Mouse (Mus musculus) Patski (cell line): ENCODE results near the gene H2-Ob. TPM values are rescaled to one million over a fixed set of nuclear protein-coding genes. Genes with fewer than 3 reads are reported as not detected.

Source experiments
- ATAC-seq: fragments of 100-300 bp; one replicate; pipeline ENCODE4 v1.8.0; 2021
- CTCF ChIA-PET: fragments of 350-600 bp; sonication (Branson Sonifier 250); formaldehyde crosslinking; loops from one replicate; lab custom pipeline; 2022; ENCODE audit warnings: inconsistent platforms; lab: Charles Lee
- POLR2A ChIA-PET: fragments of 350-600 bp; sonication (Branson Sonifier 250); formaldehyde crosslinking; loops from one replicate; lab custom pipeline; 2022; ENCODE audit warnings: antibody characterized with exemption, inconsistent platforms; lab: Charles Lee
- DNase-seq: peaks from one replicate; pipeline ENCODE4 v3.0.0-alpha.2; 2011; ENCODE audit warnings: low read depth, low spot score
- H3K27me3 ChIP-seq: fragments of 371-371 bp; one replicate; pipeline ENCODE4 v1.5.1; 2021
- CTCF ChIP-seq: fragments of 100-300 bp; IDR thresholded peaks from one replicate; pipeline ENCODE4 v1.5.1; 2021
- in situ Hi-C: fragments of 300-500 bp; cut with MboI; formaldehyde crosslinking; loops from 3 replicates; pipeline ENCODE4 v1.11.1; 2018; ENCODE audit warnings: low pct_unique_long_range_greater_than_20kb, mixed read lengths
- polyA plus RNA-seq: library from polyadenylated mRNA; unstranded; gene quantifications from one replicate; pipeline ENCODE4 v1.2.3, GENCODE M21; 2021

The H2-Ob gene
- polyA plus RNA-seq, 1 experiment from 2014 or later, result not detected

DNA sequence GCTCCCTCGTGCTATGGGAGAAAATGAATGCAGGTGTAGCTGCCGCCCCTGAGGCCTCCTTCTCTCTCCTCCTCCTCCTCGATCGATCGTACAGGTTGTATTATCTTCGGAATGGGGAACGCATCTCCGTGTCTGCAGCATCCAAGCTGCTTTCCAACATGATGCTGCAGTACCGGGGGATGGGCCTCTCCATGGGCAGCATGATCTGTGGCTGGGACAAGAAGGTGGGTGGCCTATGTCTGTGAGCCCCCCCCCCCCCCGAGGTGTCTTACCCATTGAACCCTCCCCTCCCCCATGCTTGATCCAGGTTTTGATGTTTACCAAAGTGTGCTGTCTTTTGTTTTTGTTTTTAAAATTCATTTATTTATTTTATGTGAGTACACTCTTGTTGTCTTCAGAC, 38.7 kb upstream of the H2-Ob start:
- ATAC-seq (no peak), DNase-seq (no peak)
- in situ Hi-C loops, result no loop called here
- ChIA-PET POLR2A (no interaction called here), CTCF (no interaction called here)
- TF ChIP-seq CTCF, result no peak
- no peaks in the 10 kb centered on the region for H3K27me3 ChIP-seq

DNA sequence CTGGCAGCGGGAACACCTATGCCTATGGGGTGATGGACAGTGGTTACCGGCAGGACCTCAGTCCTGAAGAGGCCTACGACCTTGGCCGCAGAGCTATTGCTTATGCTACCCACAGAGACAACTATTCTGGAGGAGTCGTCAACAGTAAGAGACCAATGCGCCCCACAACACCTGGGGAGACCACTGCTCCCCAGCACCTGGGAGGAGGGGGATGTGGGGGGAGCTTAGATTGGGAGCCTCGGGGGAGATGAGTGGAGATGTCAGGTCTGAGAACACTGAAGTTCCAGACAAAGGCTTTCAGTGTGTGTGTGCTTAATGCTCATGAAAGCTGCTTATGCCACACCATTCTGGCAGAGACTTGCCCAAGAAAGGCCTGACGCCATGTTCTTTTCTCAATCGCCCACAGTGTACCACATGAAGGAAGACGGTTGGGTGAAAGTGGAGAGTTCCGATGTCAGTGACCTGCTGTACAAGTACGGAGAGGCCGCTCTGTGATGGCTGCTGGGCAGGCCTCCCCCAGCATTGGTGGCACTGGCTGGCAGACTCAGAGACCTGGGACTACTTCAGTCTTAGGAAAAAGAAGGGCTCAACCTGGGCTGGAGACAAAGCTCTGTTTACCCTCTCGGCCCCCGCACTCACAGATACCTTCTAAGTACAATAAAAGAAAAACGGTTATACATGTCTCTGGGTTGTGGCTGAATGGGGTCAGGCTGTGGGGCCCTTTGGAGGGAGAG, 37.8 kb upstream of the H2-Ob start:
- ChIA-PET POLR2A (no interaction called here), CTCF (interaction anchor here (1.1 kb wide), 1 partner anchor 34 kb away, joined by 3 read pairs; no protein-coding TSS in a partner anchor)
- DNase-seq (no peak), ATAC-seq (no peak)
- H3K27me3 ChIP-seq, result no peaks in the 10 kb centered on the region
- TF ChIP-seq CTCF, result no peak
- in situ Hi-C loops, result no loop called here

DNA sequence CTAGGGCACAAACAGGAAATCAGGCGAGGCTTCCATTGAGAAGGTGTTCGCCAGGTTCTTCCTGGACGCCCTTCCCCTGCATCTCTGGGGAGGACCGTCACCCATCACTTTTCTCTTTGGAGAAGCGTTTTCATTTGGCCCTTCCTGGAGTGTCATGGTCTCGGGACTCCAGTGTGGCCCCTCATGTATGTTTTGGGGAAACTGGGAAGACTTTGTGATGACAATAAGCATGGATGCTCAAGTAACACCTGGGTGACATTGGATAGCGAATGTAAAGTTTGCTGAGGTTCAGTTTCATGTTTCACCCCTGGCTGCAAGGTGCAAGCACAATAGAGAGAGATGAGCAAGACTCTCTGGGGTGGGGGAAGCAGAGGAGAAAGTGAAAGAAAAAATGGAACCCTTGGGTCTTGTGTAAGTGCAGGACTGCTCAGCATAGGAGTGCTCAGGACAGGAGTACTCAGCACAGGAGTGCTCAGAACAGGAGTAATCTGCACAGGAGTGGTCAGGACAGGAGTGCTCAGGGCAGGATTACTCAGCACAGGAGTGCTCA, 37.1 kb upstream of the H2-Ob start:
- DNase-seq (no peak), ATAC-seq (no peak)
- H3K27me3 ChIP-seq, result no peaks in the 10 kb centered on the region
- TF ChIP-seq CTCF, result no peak
- ChIA-PET POLR2A (no interaction called here), CTCF (interaction anchor here (1.1 kb wide), 1 partner anchor 33 kb away, joined by 3 read pairs; no protein-coding TSS in a partner anchor)
- in situ Hi-C loops, result no loop called here

DNA sequence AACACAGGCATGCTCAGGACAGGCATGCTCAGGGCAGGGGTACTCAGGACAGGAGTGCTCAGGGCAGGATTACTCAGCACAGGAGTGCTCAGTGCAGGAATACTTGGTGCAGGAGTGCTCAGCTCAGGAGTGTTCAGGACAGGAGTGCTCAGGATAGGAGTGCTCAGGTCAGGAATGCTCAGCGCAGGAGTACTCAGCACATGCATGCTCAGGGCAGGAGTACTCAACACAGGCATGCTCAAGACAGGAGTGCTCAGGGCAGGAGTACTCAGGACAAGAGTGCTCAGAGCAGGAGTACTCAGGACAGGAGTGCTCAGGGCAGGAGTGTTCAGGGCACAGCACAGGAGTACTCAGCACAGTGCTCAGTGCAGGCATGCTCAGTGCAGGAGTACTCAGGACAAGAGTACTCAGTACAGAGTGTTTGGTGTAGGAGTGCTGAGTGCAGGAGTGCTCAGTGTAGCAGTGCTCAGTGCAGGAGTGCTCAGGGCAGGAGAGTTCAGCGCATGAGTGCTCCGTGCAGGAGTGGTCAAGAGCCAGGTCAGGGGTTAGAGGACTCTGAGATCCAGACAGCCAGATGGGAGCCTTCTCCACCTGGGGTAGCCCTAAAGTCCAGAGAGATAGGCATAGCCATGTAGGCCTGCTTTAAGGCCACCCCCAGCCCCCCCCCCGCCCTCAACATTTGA, 35.8 kb upstream of the H2-Ob start:
- TF ChIP-seq CTCF, result no peak
- no peaks in the 10 kb centered on the region for H3K27me3 ChIP-seq
- ChIA-PET CTCF (no interaction called here), POLR2A (interaction anchor here (0.9 kb wide), 1 partner anchor 32 kb away, joined by 3 read pairs; no protein-coding TSS in a partner anchor)
- in situ Hi-C loops, result no loop called here
- ATAC-seq (no peak), DNase-seq (no peak)

DNA sequence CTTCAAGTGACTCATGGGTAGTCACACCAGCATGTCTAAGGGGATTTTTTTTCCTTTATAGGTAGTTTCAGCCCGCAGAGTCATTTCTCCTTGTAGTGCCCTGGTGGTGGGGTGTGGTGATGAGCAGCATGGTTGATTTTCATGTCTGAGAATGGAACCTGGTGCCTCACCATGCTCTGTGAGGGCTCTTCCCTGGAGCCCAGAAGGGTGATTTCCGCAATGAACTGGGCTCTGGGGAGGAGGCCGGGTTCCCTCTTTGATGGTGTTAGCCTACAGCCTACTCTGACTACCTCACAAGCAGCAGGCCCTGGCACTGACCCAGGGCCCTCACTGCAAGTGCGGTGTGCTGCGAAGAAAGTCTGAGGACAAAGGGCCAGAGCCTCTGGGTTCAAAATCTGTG, 35.3 kb upstream of the H2-Ob start, which contains the start of gene Tap2:
Gene Tap2 (plus strand): TSS at position 84 of the 400 bp plus-strand sequence.
- CTCF ChIA-PET, result interaction anchor here (1.3 kb wide), 1 partner anchor 33 kb away, joined by 3 read pairs; no protein-coding TSS in a partner anchor
- no peaks in the 10 kb centered on the region for H3K27me3 ChIP-seq
- no peak for DNase-seq
- no peak for TF ChIP-seq CTCF
- POLR2A ChIA-PET, result interaction anchor here (0.9 kb wide), 1 partner anchor 33 kb away, joined by 3 read pairs; no protein-coding TSS in a partner anchor
- in situ Hi-C loops, result no loop called here
- ATAC-seq, result no peak

DNA sequence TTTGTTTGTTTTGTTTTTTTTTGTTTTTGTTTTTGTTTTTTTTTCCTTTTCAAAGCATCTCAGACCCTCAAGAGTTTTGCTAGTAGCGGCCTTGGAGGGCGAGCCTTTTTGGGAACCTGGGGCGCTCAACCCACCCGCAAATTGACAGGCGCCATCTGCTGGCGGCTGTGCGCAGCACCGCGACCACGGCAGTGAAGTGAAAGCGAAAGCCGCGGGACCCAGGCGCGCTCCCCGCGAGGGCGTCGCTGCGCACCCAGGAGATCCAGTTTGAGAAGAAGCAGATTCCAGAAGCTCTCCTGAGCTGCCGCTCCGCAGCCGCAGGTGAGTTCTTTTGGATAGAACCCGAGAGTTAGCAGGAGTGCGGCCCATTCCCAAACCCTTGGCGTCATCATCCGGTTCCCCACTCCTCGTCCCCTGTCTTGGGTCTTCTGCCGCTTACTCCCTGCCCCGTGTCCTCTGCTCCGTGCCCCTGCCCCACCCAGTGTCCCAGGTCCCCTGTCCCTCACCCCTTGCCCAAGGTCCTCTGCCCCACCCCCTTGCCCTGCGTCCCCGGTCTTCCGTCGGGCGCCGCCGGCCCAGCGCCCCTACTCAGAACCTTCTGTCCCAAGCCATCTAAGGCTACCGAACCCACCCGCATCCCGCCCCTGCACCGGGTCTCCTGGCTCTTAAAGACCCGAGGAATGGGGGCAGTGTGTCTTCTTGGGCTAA, 34.2 kb upstream of the H2-Ob start:
- H3K27me3 ChIP-seq, result no peaks in the 10 kb centered on the region
- POLR2A ChIA-PET, result interaction anchor here (0.9 kb wide), 1 partner anchor 34 kb away, joined by 3 read pairs; no protein-coding TSS in a partner anchor
- in situ Hi-C loops, result no loop called here
- CTCF ChIA-PET, result interaction anchor here (0.7 to 1.3 kb wide), 7 partner anchors 9 to 34 kb away, joined by 3 to 5 read pairs (median 3); no protein-coding TSS in a partner anchor
- ATAC-seq, result peak; percentile 52
- no peak for DNase-seq
- TF ChIP-seq CTCF, result no peak

DNA sequence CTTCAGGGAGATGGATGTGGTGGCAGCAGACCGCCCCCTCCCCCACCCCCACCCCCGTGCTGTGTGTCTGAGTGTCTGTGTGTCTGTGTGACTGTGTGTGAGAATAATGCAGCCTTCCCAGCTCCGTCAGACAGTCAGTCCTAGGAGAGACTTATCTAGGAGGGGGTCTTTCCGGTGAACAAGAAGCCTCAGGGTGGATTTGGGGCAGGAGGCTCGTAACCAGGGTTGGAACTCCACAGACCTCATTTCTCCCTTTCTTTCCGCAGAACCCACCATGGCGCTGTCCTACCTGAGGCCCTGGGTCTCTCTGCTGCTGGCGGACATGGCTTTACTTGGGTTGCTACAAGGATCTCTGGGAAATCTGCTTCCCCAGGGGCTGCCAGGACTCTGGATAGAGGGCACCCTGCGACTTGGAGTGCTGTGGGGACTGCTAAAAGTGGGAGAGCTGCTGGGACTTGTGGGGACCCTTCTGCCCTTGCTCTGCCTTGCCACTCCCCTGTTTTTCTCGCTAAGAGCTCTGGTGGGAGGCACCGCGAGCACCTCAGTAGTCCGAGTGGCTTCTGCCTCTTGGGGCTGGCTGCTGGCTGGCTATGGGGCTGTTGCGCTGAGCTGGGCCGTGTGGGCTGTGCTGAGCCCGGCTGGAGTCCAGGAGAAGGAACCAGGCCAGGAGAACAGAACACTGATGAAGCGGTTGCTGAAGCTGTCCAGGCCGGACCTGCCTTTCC, 33.5 kb upstream of the H2-Ob start:
- in situ Hi-C loops, result no loop called here
- no peaks in the 10 kb centered on the region for H3K27me3 ChIP-seq
- DNase-seq, result no peak
- ChIA-PET POLR2A (interaction anchor here (1.0 kb wide), 1 partner anchor 18 kb away, joined by 3 read pairs; no protein-coding TSS in a partner anchor), CTCF (interaction anchor here (0.7 to 1.3 kb wide), 6 partner anchors 10 to 35 kb away, joined by 3 to 5 read pairs (median 3); no protein-coding TSS in a partner anchor)
- no peak for TF ChIP-seq CTCF
- ATAC-seq, result peak; percentile 3

- DNase-seq, result no peak
- ATAC-seq, result no peak
- H3K27me3 ChIP-seq, result no peaks in the 10 kb centered on the region
- in situ Hi-C loops, result no loop called here
- ChIA-PET POLR2A (interaction anchor here (1.0 kb wide), 1 partner anchor 19 kb away, joined by 3 read pairs; no protein-coding TSS in a partner anchor), CTCF (interaction anchor here (1.0 to 1.3 kb wide), 2 partner anchors 13 to 35 kb away, joined by 4 to 5 read pairs; no protein-coding TSS in a partner anchor)
- TF ChIP-seq CTCF, result no peak
Measured at GRCm38 (mm10) chr17:34205746-34206176, 32.9 kb upstream of the H2-Ob start.

- in situ Hi-C loops, result no loop called here
- no peak for TF ChIP-seq CTCF
- no peaks in the 10 kb centered on the region for H3K27me3 ChIP-seq
Measured at GRCm38 (mm10) chr17:34206731-34207130, 32.0 kb upstream of the H2-Ob start.

More at GRCm38 (mm10) chr17:34206731-34207130, 32.0 kb upstream of the H2-Ob start:
- DNase-seq, result no peak
- CTCF ChIA-PET, result no interaction called here
- POLR2A ChIA-PET, result no interaction called here
- ATAC-seq, result no peak
